Mouse (Mus musculus) thymus, adult 18-20 months (tissue): Measurements from ENCODE around the gene Astl.
A peak's percentile ranks its signal among the peaks of the same experiment; 100 is the strongest.

Experiments
- DNase-seq, 2 experiments: peaks; one replicate each; pipeline ENCODE4 v3.0.0; 2022; ENCODE audit warnings: mixed read lengths in 2 of 2

Gene Astl

GRCm38 (mm10) chr2:127367126-127367820 is 28.8 kb downstream of the Astl start:
- no peak for DNase-seq

- DNase-seq: no peak
These were observed 31.4 kb downstream of the Astl start for GRCm38 (mm10) chr2:127369703-127370376.

- DNase-seq: no peak
These were observed 32.4 kb downstream of the Astl start for GRCm38 (mm10) chr2:127370561-127371483.

- no peak for DNase-seq
These were observed 33.0 kb downstream of the Astl start for GRCm38 (mm10) chr2:127371484-127371861.

- DNase-seq: no peak
These were observed 33.6 kb downstream of the Astl start for GRCm38 (mm10) chr2:127372082-127372481.

GRCm38 (mm10) chr2:127374131-127374530 is 35.7 kb downstream of the Astl start:
- no peak for DNase-seq

- DNase-seq: no peak
These were observed 36.6 kb downstream of the Astl start for GRCm38 (mm10) chr2:127375087-127375486.

GRCm38 (mm10) chr2:127375759-127376341 is 37.4 kb downstream of the Astl start:
- peak; percentile 11 to 23 for DNase-seq

GRCm38 (mm10) chr2:127376423-127377051 is 38.1 kb downstream of the Astl start:
- no peak for DNase-seq

GRCm38 (mm10) chr2:127377942-127378610 is 39.6 kb downstream of the Astl start:
- DNase-seq: no peak

- DNase-seq: no peak
These were observed 40.2 kb downstream of the Astl start for GRCm38 (mm10) chr2:127378611-127378990.

GRCm38 (mm10) chr2:127379250-127379649 is 40.8 kb downstream of the Astl start:
- DNase-seq: no peak

- DNase-seq: no peak
These were observed 45.4 kb downstream of the Astl start for GRCm38 (mm10) chr2:127383881-127384280.

- DNase-seq: no peak
These were observed 49.1 kb downstream of the Astl start for GRCm38 (mm10) chr2:127387521-127387920.

- DNase-seq: no peak
These were observed 51.9 kb downstream of the Astl start for GRCm38 (mm10) chr2:127390352-127390751.

GRCm38 (mm10) chr2:127390846-127391245 is 52.4 kb downstream of the Astl start:
- no peak for DNase-seq

- no peak for DNase-seq
These were observed 52.9 kb downstream of the Astl start for GRCm38 (mm10) chr2:127391323-127391722.

GRCm38 (mm10) chr2:127394606-127395161 is 56.2 kb downstream of the Astl start:
- DNase-seq: no peak

GRCm38 (mm10) chr2:127398738-127399137 is 60.3 kb downstream of the Astl start:
- DNase-seq: no peak
